8 mouse cellular contexts compared by ENCODE assay signal in the genomic region with DNA sequence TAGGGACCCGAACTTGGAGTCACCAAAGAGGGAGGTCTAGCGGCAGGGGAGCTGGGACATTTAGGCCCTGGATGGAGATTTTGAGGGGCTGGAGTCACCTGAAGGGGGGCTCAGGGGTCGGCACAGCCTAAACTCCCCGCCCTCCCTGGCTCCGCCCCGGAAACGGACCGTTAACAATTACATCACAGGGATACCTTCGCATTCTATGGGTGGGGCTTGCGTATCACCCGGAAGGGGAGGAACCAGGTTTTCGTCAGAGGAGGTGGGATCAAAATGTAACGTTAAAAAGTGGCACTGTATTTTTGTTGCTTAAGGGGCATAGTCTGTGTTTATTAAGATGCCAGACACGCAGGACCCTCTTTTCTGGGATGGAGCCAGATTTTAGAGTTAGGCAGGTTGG. TPM values are rescaled to one million over a fixed set of nuclear protein-coding genes. Genes with fewer than 3 reads are reported as not detected.
DNase-seq lines count a peak whose midpoint lies in the region; ATAC-seq and TF ChIP-seq lines count a peak whose summit lies in the region.
"Not testable (repeated sequence)": the region's sequence is repeated elsewhere in the genome, so short reads cannot be mapped to it uniquely, and the experiment has no call there.

Gene Ccl27a, minus strand, starts transcription at position 246 of the 400 bp plus-strand sequence.

- not testable (repeated sequence) for H3K36me3 ChIP-seq in ES-Bruce4 (ENCODE audit: control insufficient read depth, insufficient read depth, low read length, poor library complexity, severe bottlenecking); liver, embryonic 15.5 days (replicated peaks); neural tube, embryonic 13.5 days; stomach, embryonic 15.5 days

- ATAC-seq in liver, embryonic 15.5 days (ENCODE audit: insufficient read depth); neural tube, embryonic 13.5 days (ENCODE audit: low read depth); stomach, embryonic 15.5 days (ENCODE audit: insufficient read depth, low FRiP score, low read depth): not testable (repeated sequence)

- H3K9ac ChIP-seq in ES-Bruce4 (ENCODE audit: low read depth, poor library complexity, severe bottlenecking); liver, embryonic 15.5 days; stomach, embryonic 15.5 days: not testable (repeated sequence)
- H3K9ac ChIP-seq in neural tube, embryonic 13.5 days, result peak within 1 kb of the TSS; percentile 66

- not testable (repeated sequence) for H3K4me1 ChIP-seq in ES-Bruce4 (ENCODE audit: control insufficient read depth, insufficient read depth, low read length); cerebellum, adult 2 months (ENCODE audit: control insufficient read depth, insufficient read depth, low read length); liver, embryonic 15.5 days (replicated peaks); neural tube, embryonic 13.5 days (replicated peaks); stomach, embryonic 15.5 days

- TF ChIP-seq CTCF in ES-Bruce4 (IDR thresholded peaks at IDR 0.05; ENCODE audit: low read depth, low read length); cerebellum, adult 2 months (IDR thresholded peaks at IDR 0.05; ENCODE audit: borderline replicate concordance, insufficient read depth, low read depth, low read length): not testable (repeated sequence)

- peak within 1 kb of the TSS; percentile 74 for H3K4me3 ChIP-seq in ES-Bruce4 (ENCODE audit: low read depth, low read length)
- H3K4me3 ChIP-seq in cerebellum, adult 2 months (replicated peaks; ENCODE audit: insufficient read depth, low read depth, low read length), result peak within 1 kb of the TSS; percentile 59
- peak within 1 kb of the TSS; percentile 57 for H3K4me3 ChIP-seq in liver, embryonic 15.5 days (replicated peaks)
- peak within 1 kb of the TSS; percentile 48 for H3K4me3 ChIP-seq in neural tube, embryonic 13.5 days
- peak within 1 kb of the TSS; percentile 43 for H3K4me3 ChIP-seq in stomach, embryonic 15.5 days (replicated peaks)

- not testable (repeated sequence) for TF ChIP-seq POLR2A in ES-Bruce4 (IDR thresholded peaks at IDR 0.05; ENCODE audit: insufficient read depth, low read length)
- peak; percentile 28; the same call in 1 of the 2 replicates for TF ChIP-seq POLR2A in cerebellum, adult 2 months (IDR thresholded peaks at IDR 0.05; ENCODE audit: borderline replicate concordance, insufficient read depth, low read length)

- WGBS in cerebellum, adult 2 months, result 2% methylated on average over 12 of the region's 14 CpGs
- 5% methylated on average over 12 of the region's 14 CpGs for WGBS in liver, embryonic 15.5 days (ENCODE audit: insufficient replicate concordance)
- WGBS in neural tube, embryonic 13.5 days, result under 1% methylated on average over 12 of the region's 14 CpGs
- WGBS in stomach, embryonic 15.5 days, result 4% methylated on average over 12 of the region's 14 CpGs

- DNase-seq in cerebellum, adult 2 months, result peak; percentile 86 to 90
- peak; percentile 82 for DNase-seq in forelimb bud, embryonic 11.5 days (ENCODE audit: low read depth, low spot score)
- DNase-seq in heart, postnatal 4 days, result peak; percentile 80
- peak; percentile 82 for DNase-seq in layer of hippocampus, adult 11-12 months (ENCODE audit: low spot score)

- not testable (repeated sequence) for H3K27ac ChIP-seq in ES-Bruce4 (ENCODE audit: insufficient read depth, low read length); liver, embryonic 15.5 days (replicated peaks)
- H3K27ac ChIP-seq in cerebellum, adult 2 months (ENCODE audit: insufficient read depth, low read length), result peak within 1 kb of the TSS; percentile 68
- peak within 1 kb of the TSS; percentile 59; the same call in 1 of the 2 replicates for H3K27ac ChIP-seq in neural tube, embryonic 13.5 days (replicated peaks)
- H3K27ac ChIP-seq in stomach, embryonic 15.5 days, result peak within 1 kb of the TSS; percentile 28; the same call in 1 of the 2 replicates

- H3K9me3 ChIP-seq in ES-Bruce4 (replicated peaks; ENCODE audit: control insufficient read depth, insufficient read depth, low read length, poor library complexity, severe bottlenecking); liver, embryonic 15.5 days (replicated peaks); neural tube, embryonic 13.5 days; stomach, embryonic 15.5 days: not testable (repeated sequence)

- H3K4me2 ChIP-seq in liver, embryonic 15.5 days, result peak within 1 kb of the TSS; percentile 71
- H3K4me2 ChIP-seq in neural tube, embryonic 13.5 days, result peak within 1 kb of the TSS; percentile 55
- H3K4me2 ChIP-seq in stomach, embryonic 15.5 days, result peak within 1 kb of the TSS; percentile 51

- not testable (repeated sequence) for TF ChIP-seq EP300 in ES-Bruce4 (IDR thresholded peaks at IDR 0.05; ENCODE audit: insufficient read depth, low read depth, low read length)

- not testable (repeated sequence) for H3K27me3 ChIP-seq in ES-Bruce4 (ENCODE audit: control insufficient read depth, insufficient read depth, low read length, poor library complexity, severe bottlenecking); cerebellum, adult 2 months (ENCODE audit: control insufficient read depth, insufficient read depth, low read length); liver, embryonic 15.5 days; neural tube, embryonic 13.5 days; stomach, embryonic 15.5 days (replicated peaks)

RNA-seq across cellular contexts. Expression of gene Ccl27a, which starts in this region (rescaled TPM):
- polyA plus RNA-seq in ES-Bruce4 (2011; ENCODE audit: insufficient read depth, insufficient read length, low read depth, missing spikeins), result 28.4 and 32.8 TPM in 2 replicates
- 236 and 247 TPM in 2 replicates for polyA plus RNA-seq in cerebellum, adult 2 months (2012; rRNA removed)
- total RNA-seq in heart, postnatal 4 days (2021), result 10 to 100 TPM; 24.7 to 34.9 TPM
- 7.3 and 8.2 TPM in 2 replicates for polyA plus RNA-seq in liver, embryonic 15.5 days (2015; fragmentation: Nextera tagmentation; extraction: Ambion mirVana)
- polyA plus RNA-seq in neural tube, embryonic 13.5 days (2015; fragmentation: Nextera tagmentation; extraction: Ambion mirVana), result 204 and 212 TPM in 2 replicates
- 31.5 and 33.7 TPM in 2 replicates for polyA plus RNA-seq in stomach, embryonic 15.5 days (2015; fragmentation: Nextera tagmentation; extraction: Ambion mirVana)
